Mouse (Mus musculus): ENCODE measurements around the gene Rpl38. TPM values are rescaled to one million over a fixed set of nuclear protein-coding genes. Genes with fewer than 3 reads are reported as not detected.

Gene Rpl38
- 598 and 706 TPM in 2 replicates for polyA plus RNA-seq (2015; fragmentation: Nextera tagmentation; extraction: Ambion mirVana)

DNA sequence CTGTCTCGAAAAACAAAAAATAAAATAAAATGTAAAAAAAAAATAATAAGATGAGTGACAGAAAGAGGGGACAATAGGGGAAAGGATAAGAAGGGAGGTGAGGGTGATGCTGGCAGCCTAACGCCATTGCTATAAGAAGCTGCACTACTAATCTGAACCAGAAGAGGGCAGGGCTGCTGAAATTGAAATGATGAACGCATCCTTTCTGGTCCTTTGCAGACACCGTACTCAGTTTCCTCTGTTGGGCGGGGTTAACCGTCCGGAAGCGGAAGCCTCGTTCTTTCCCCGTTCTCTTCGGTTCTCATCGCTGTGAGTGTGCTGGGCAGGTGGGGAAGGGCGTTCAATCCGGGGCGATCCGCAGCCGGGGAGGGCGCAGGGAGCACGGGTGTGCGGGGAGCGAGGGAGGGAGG lies at the start of gene Rpl38:
Gene Rpl38, plus strand, starts transcription at position 224 of the 410 bp plus-strand sequence.
- peaks cover 20% of the 10 kb centered on the region for H3K4me1 ChIP-seq (ENCODE audit: control insufficient read depth, low read depth, low read length)
- H3K9ac ChIP-seq (ENCODE audit: low read depth, low read length), result peak within 1 kb of the TSS; percentile 74
- peak within 1 kb of the TSS; percentile 32 for H3K27ac ChIP-seq (ENCODE audit: low read length)
- H3K36me3 ChIP-seq (ENCODE audit: control insufficient read depth, insufficient read depth), result peaks cover 24% of the 10 kb centered on the region
- peak within 1 kb of the TSS; percentile 76 for H3K4me3 ChIP-seq (ENCODE audit: low read depth, low read length)
- peak; percentile 86 for ATAC-seq (ENCODE audit: low read depth)
- WGBS (ENCODE audit: insufficient replicate concordance), result 0% methylated on average over 19 of the region's 21 CpGs
- H3K27me3 ChIP-seq (ENCODE audit: control insufficient read depth, insufficient read depth, low read depth, low read length), result peaks cover 3% of the 10 kb centered on the region; the same call in 1 of the 2 replicates
- peak within 1 kb of the TSS; percentile 74 for H3K4me2 ChIP-seq (ENCODE audit: low read depth, low read length)
- no peaks in the 10 kb centered on the region for H3K9me3 ChIP-seq (replicated peaks; ENCODE audit: control insufficient read depth, low read length)

DNA sequence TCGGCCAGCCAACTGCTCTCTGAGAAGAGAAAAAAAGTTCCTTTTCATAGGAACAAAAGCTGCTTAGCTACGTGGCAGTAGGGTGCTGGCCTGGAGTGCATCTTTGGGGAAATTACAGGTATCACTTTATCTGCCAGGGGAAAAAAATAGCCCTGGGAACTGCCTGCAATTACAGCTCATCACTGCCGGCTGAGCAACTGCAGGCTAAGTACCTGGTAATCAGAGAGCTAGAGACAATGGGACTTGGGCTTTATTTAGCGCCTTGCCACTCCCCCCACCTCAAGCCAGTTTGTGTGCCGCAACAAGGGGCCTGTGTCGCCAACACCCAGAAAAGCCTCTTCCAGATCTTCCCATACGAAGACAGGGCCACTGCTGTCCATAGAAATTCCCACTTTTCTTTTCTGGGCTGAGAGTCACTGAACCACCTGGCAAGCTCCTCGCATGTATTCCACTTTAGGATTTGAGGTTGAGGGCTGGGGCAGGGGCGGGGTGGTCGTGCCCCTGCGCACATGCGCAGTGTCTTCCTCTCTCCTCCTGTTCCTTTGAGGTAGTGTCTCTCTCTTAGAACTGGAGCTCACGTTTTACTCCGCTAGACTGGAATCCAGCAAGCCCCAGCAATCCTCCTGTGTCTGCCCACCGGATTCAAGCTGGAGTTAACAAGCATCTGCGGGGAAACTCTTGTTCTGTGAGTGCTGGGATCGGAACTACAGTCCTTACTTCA lies 49.5 kb upstream of the Rpl38 start:
- 46% methylated on average over 17 of the region's 17 CpGs for WGBS (ENCODE audit: insufficient replicate concordance)
- Histone ChIP-seq H3K9ac (ENCODE audit: low read depth, low read length) (no peak overlapping the region), H3K4me2 (ENCODE audit: low read depth, low read length) (no peak overlapping the region), H3K27me3 (ENCODE audit: control insufficient read depth, insufficient read depth, low read depth, low read length) (no peaks in the 10 kb centered on the region), H3K4me3 (ENCODE audit: low read depth, low read length) (no peak overlapping the region), H3K36me3 (ENCODE audit: control insufficient read depth, insufficient read depth) (no peaks in the 10 kb centered on the region), H3K4me1 (ENCODE audit: control insufficient read depth, low read depth, low read length) (no peaks in the 10 kb centered on the region), H3K27ac (ENCODE audit: low read length) (no peak overlapping the region), H3K9me3 (replicated peaks; ENCODE audit: control insufficient read depth, low read length) (no peaks in the 10 kb centered on the region)
- ATAC-seq (ENCODE audit: low read depth), result no peak

DNA sequence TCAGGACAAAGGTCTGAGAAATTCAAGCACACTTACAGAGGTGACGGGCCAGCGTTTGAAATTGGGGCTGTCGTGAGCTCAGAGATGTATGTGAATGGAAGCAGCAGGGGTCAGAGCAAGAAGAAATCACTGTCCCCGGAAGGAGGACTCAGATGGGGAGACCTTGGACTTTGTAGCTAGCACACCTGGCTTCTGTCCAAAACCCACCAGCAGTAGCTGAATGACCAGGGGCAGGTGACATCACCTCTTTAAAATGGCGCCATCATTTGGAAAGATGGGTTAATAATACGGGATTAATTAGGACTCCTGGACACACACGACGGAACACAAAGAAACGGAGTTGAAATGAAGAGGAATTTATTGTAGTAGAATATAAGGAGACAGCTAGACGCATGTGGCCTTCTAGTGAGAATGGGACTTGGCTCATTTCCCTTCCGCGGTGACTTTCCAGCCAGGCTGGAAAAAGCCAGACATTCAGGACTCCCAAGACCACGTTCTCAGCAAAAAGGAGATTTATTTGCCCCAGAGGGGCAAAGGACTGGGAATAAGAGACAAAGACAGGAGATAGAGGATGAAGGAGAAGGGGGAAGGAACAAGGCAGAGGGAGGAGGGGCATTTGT lies 42.1 kb upstream of the Rpl38 start:
- no peak overlapping the region for H3K9ac ChIP-seq (ENCODE audit: low read depth, low read length)
- H3K4me1 ChIP-seq (ENCODE audit: control insufficient read depth, low read depth, low read length), result no peaks in the 10 kb centered on the region
- H3K36me3 ChIP-seq (ENCODE audit: control insufficient read depth, insufficient read depth), result no peaks in the 10 kb centered on the region
- peaks cover 4% of the 10 kb centered on the region; the same call in 1 of the 2 replicates for H3K9me3 ChIP-seq (replicated peaks; ENCODE audit: control insufficient read depth, low read length)
- no peak overlapping the region for H3K27ac ChIP-seq (ENCODE audit: low read length)
- no peak for ATAC-seq (ENCODE audit: low read depth)
- H3K27me3 ChIP-seq (ENCODE audit: control insufficient read depth, insufficient read depth, low read depth, low read length), result no peaks in the 10 kb centered on the region
- no peak overlapping the region for H3K4me2 ChIP-seq (ENCODE audit: low read depth, low read length)
- 70% methylated on average over 13 of the region's 13 CpGs for WGBS (ENCODE audit: insufficient replicate concordance)
- H3K4me3 ChIP-seq (ENCODE audit: low read depth, low read length), result no peak overlapping the region

DNA sequence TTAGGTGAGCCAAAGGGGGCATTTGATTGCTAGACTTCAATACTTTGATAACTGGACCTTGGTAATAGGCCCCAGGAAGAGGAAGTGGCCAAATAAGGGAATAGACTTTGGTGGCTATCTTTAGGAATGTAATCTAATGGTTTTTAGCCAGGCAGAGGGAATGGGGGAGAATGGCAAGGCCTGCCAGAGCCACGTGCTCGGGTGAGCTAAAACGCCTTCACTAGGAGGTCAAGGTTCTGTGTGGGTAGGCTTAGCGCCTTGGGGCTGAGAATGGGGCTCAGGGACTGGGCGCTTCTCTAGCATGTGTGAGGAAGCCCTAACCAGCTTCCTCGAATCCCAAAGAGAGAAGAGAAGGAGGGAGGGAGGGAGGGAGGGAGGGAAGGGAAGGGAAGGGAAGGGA lies 41.3 kb upstream of the Rpl38 start:
- no peaks in the 10 kb centered on the region for H3K27me3 ChIP-seq (ENCODE audit: control insufficient read depth, insufficient read depth, low read depth, low read length)

DNA sequence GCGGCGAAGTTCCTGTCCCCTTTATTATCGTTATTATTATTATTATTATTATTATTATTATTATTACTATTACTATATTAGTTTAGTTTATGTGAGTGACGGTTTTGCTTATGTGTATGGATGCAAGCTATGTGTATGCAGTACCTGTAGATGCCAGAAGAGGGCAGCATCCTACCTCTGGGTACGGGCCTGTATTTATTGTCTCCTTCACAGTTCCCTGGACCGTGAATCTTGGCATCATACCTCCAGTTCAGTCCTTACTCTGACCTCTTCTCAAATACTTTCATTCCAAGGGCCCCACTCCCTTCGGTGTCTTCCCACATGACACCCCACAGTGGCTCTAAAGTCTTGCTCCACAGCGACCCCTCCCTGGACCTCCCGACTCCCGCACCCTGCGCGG lies 40.3 kb upstream of the Rpl38 start:
- H3K27me3 ChIP-seq (ENCODE audit: control insufficient read depth, insufficient read depth, low read depth, low read length), result no peaks in the 10 kb centered on the region
- no peaks in the 10 kb centered on the region for H3K4me1 ChIP-seq (ENCODE audit: control insufficient read depth, low read depth, low read length)
- no peak overlapping the region for H3K27ac ChIP-seq (ENCODE audit: low read length)
- H3K4me2 ChIP-seq (ENCODE audit: low read depth, low read length), result no peak overlapping the region
- H3K36me3 ChIP-seq (ENCODE audit: control insufficient read depth, insufficient read depth), result no peaks in the 10 kb centered on the region
- no peak for ATAC-seq (ENCODE audit: low read depth)
- peaks cover 4% of the 10 kb centered on the region; the same call in 1 of the 2 replicates for H3K9me3 ChIP-seq (replicated peaks; ENCODE audit: control insufficient read depth, low read length)
- no peak overlapping the region for H3K9ac ChIP-seq (ENCODE audit: low read depth, low read length)
- H3K4me3 ChIP-seq (ENCODE audit: low read depth, low read length), result no peak overlapping the region
- WGBS (ENCODE audit: insufficient replicate concordance), result 70% methylated on average over 12 of the region's 12 CpGs

More for the DNA sequence above, 41.3 kb upstream of the Rpl38 start:
- no peaks in the 10 kb centered on the region for H3K36me3 ChIP-seq (ENCODE audit: control insufficient read depth, insufficient read depth)
- ATAC-seq (ENCODE audit: low read depth), result no peak
- no peak overlapping the region for H3K4me3 ChIP-seq (ENCODE audit: low read depth, low read length)
- no peaks in the 10 kb centered on the region for H3K4me1 ChIP-seq (ENCODE audit: control insufficient read depth, low read depth, low read length)
- peaks cover 4% of the 10 kb centered on the region; the same call in 1 of the 2 replicates for H3K9me3 ChIP-seq (replicated peaks; ENCODE audit: control insufficient read depth, low read length)
- no peak overlapping the region for H3K4me2 ChIP-seq (ENCODE audit: low read depth, low read length)
- no peak overlapping the region for H3K27ac ChIP-seq (ENCODE audit: low read length)
- H3K9ac ChIP-seq (ENCODE audit: low read depth, low read length), result no peak overlapping the region
- 55% methylated on average over 5 of the region's 6 CpGs for WGBS (ENCODE audit: insufficient replicate concordance)

DNA sequence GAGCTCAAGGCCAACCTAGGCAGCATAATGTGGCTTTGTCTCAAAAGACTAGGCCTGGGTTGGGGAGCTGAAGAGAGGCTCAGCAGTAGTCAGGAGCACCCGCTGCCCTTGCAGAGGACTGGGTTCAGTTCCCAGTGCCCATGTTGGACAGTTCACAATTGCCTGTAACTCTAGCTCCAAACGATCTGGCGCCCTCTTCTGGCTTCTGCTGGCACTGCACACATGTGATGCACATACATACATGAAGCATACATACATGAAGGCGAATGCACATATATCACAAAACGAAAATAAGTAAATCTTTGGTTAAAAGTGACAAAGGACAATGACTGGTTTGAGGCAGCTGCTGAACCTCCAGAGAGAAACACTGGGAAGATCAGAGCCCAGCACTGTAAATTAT lies 38.3 kb upstream of the Rpl38 start:
- no peak for ATAC-seq (ENCODE audit: low read depth)
- no peak overlapping the region for H3K9ac ChIP-seq (ENCODE audit: low read depth, low read length)
- H3K27ac ChIP-seq (ENCODE audit: low read length), result no peak overlapping the region
- peaks cover 4% of the 10 kb centered on the region; the same call in 1 of the 2 replicates for H3K9me3 ChIP-seq (replicated peaks; ENCODE audit: control insufficient read depth, low read length)
- 54% methylated on average over 5 of the region's 5 CpGs for WGBS (ENCODE audit: insufficient replicate concordance)
- H3K4me2 ChIP-seq (ENCODE audit: low read depth, low read length), result no peak overlapping the region
- no peak overlapping the region for H3K4me3 ChIP-seq (ENCODE audit: low read depth, low read length)
- H3K4me1 ChIP-seq (ENCODE audit: control insufficient read depth, low read depth, low read length), result no peaks in the 10 kb centered on the region
- H3K36me3 ChIP-seq (ENCODE audit: control insufficient read depth, insufficient read depth), result no peaks in the 10 kb centered on the region
- H3K27me3 ChIP-seq (ENCODE audit: control insufficient read depth, insufficient read depth, low read depth, low read length), result no peaks in the 10 kb centered on the region

DNA sequence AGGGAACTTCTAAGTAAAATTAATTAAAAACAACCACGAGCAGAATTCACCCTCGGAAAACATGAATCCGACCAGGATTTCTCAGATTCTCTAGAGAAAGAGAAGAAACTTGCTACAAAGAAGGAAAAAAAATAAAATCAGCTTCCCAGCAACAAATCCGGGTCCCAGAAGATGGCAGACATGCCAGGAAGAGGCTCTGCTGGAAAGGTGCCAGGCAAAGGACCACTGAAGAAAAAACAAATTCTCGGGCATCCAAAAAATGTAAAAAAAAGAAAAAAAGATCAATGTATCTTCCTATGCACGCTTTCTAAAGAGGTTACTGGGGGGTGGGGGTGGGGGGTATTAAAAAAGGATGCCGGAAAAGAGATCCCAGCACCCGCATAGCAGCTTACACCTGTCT lies 36.1 kb upstream of the Rpl38 start:
- Histone ChIP-seq H3K27me3 (ENCODE audit: control insufficient read depth, insufficient read depth, low read depth, low read length) (no peaks in the 10 kb centered on the region; the same call in 1 of the 2 replicates), H3K4me2 (ENCODE audit: low read depth, low read length) (no peak overlapping the region), H3K9ac (ENCODE audit: low read depth, low read length) (no peak overlapping the region), H3K27ac (ENCODE audit: low read length) (no peak overlapping the region), H3K9me3 (replicated peaks; ENCODE audit: control insufficient read depth, low read length) (peaks cover 4% of the 10 kb centered on the region; the same call in 1 of the 2 replicates), H3K4me1 (ENCODE audit: control insufficient read depth, low read depth, low read length) (no peaks in the 10 kb centered on the region), H3K36me3 (ENCODE audit: control insufficient read depth, insufficient read depth) (no peaks in the 10 kb centered on the region), H3K4me3 (ENCODE audit: low read depth, low read length) (no peak overlapping the region)
- no peak for ATAC-seq (ENCODE audit: low read depth)
- 51% methylated on average over 8 of the region's 8 CpGs for WGBS (ENCODE audit: insufficient replicate concordance)

DNA sequence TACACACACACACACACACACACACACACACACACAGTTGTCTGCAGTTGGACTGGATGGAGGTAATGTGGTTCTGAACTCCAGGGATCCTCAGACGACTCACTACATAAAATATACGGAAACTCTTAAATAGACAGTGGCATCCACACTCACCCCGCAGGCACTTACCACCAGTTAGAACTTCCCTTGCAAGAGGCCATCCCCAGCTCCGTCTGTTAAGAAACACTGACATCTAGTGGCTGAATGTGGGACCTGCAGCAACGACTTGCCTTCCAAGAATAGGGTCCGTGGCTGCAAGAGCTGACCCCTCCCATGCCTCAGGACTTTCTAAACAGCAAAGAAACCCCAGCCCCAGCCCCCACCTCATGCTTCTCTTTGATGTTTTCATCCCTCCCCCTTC lies 32.0 kb upstream of the Rpl38 start:
- H3K4me3 ChIP-seq (ENCODE audit: low read depth, low read length), result no peak overlapping the region
- WGBS (ENCODE audit: insufficient replicate concordance), result 0% methylated on average over 6 of the region's 6 CpGs
- no peaks in the 10 kb centered on the region for H3K9me3 ChIP-seq (replicated peaks; ENCODE audit: control insufficient read depth, low read length)
- no peak for ATAC-seq (ENCODE audit: low read depth)
- H3K9ac ChIP-seq (ENCODE audit: low read depth, low read length), result no peak overlapping the region
- no peak overlapping the region for H3K4me2 ChIP-seq (ENCODE audit: low read depth, low read length)
- no peaks in the 10 kb centered on the region for H3K36me3 ChIP-seq (ENCODE audit: control insufficient read depth, insufficient read depth)
- no peaks in the 10 kb centered on the region for H3K4me1 ChIP-seq (ENCODE audit: control insufficient read depth, low read depth, low read length)
- peaks cover 14% of the 10 kb centered on the region for H3K27me3 ChIP-seq (ENCODE audit: control insufficient read depth, insufficient read depth, low read depth, low read length)
- no peak overlapping the region for H3K27ac ChIP-seq (ENCODE audit: low read length)
